Mouse (Mus musculus): ENCODE results near the gene Polr2c. TPM values are rescaled to one million over a fixed set of nuclear protein-coding genes. Genes with fewer than 3 reads are reported as not detected.
"Not testable (repeated sequence)": the region's sequence is repeated elsewhere in the genome, so short reads cannot be mapped to it uniquely, and the experiment has no call there.

The Polr2c gene
- polyA plus RNA-seq, 1 experiment from 2014 or later, result 159 TPM

- WGBS, result 67% methylated on average over 7 of the region's 7 CpGs
- H3K27ac ChIP-seq (ENCODE audit: low read length); H3K4me1 ChIP-seq (ENCODE audit: control insufficient read depth, insufficient read depth, low read length); H3K27me3 ChIP-seq (ENCODE audit: control insufficient read depth, insufficient read depth, low read length); ATAC-seq (ENCODE audit: insufficient number of reproducible peaks, insufficient read depth, low FRiP score, low read depth); H3K4me2 ChIP-seq (replicated peaks; ENCODE audit: low read depth, low read length); H3K9me3 ChIP-seq (ENCODE audit: control insufficient read depth, low read depth, low read length); H3K4me3 ChIP-seq (ENCODE audit: low read depth, low read length); H3K9ac ChIP-seq (replicated peaks; ENCODE audit: low read depth, low read length): not testable (repeated sequence)
- peaks cover 19% of the 10 kb centered on the region for H3K36me3 ChIP-seq (ENCODE audit: control insufficient read depth, insufficient read depth, low read length)
Observed at GRCm38 (mm10) chr8:94833901-94834405, 23.3 kb upstream of the Polr2c start.

- not testable (repeated sequence) for H3K9ac ChIP-seq (replicated peaks; ENCODE audit: low read depth, low read length); H3K4me2 ChIP-seq (replicated peaks; ENCODE audit: low read depth, low read length); H3K27ac ChIP-seq (ENCODE audit: low read length); H3K9me3 ChIP-seq (ENCODE audit: control insufficient read depth, low read depth, low read length); H3K27me3 ChIP-seq (ENCODE audit: control insufficient read depth, insufficient read depth, low read length); H3K4me3 ChIP-seq (ENCODE audit: low read depth, low read length); H3K36me3 ChIP-seq (ENCODE audit: control insufficient read depth, insufficient read depth, low read length); ATAC-seq (ENCODE audit: insufficient number of reproducible peaks, insufficient read depth, low FRiP score, low read depth)
- peaks cover 13% of the 10 kb centered on the region; the same call in 1 of the 2 replicates for H3K4me1 ChIP-seq (ENCODE audit: control insufficient read depth, insufficient read depth, low read length)
- WGBS, result 95% methylated on average over 13 of the region's 13 CpGs
Observed at GRCm38 (mm10) chr8:94835751-94836150, 21.5 kb upstream of the Polr2c start.

GRCm38 (mm10) chr8:94836456-94837240, 20.6 kb upstream of the Polr2c start:
- H3K4me2 ChIP-seq (replicated peaks; ENCODE audit: low read depth, low read length), result peak overlapping the region; percentile 89
- no peaks in the 10 kb centered on the region for H3K9me3 ChIP-seq (ENCODE audit: control insufficient read depth, low read depth, low read length)
- peaks cover 13% of the 10 kb centered on the region; the same call in 1 of the 2 replicates for H3K4me1 ChIP-seq (ENCODE audit: control insufficient read depth, insufficient read depth, low read length)
- H3K27me3 ChIP-seq (ENCODE audit: control insufficient read depth, insufficient read depth, low read length), result no peaks in the 10 kb centered on the region
- ATAC-seq (ENCODE audit: insufficient number of reproducible peaks, insufficient read depth, low FRiP score, low read depth), result no peak
- H3K9ac ChIP-seq (replicated peaks; ENCODE audit: low read depth, low read length), result peak overlapping the region; percentile 94
- peaks cover 5% of the 10 kb centered on the region for H3K36me3 ChIP-seq (ENCODE audit: control insufficient read depth, insufficient read depth, low read length)
- no peak overlapping the region for H3K27ac ChIP-seq (ENCODE audit: low read length)
- 59% methylated on average over 11 of the region's 11 CpGs for WGBS
- H3K4me3 ChIP-seq (ENCODE audit: low read depth, low read length), result peak overlapping the region; percentile 96; the same call in 1 of the 2 replicates

GRCm38 (mm10) chr8:94837662-94838574, 19.3 kb upstream of the Polr2c start, which contains the start of the genes Coq9 and Ciapin1:
TSS of gene Coq9 (plus strand) at chr8:94838321.
TSS of gene Ciapin1 (minus strand) at chr8:94838358.
- Histone ChIP-seq H3K4me1 (ENCODE audit: control insufficient read depth, insufficient read depth, low read length) (peaks cover 13% of the 10 kb centered on the region; the same call in 1 of the 2 replicates), H3K4me3 (ENCODE audit: low read depth, low read length) (peak within 1 kb of the TSS; percentile 96), H3K9me3 (ENCODE audit: control insufficient read depth, low read depth, low read length) (no peaks in the 10 kb centered on the region), H3K36me3 (ENCODE audit: control insufficient read depth, insufficient read depth, low read length) (no peaks in the 10 kb centered on the region), H3K27ac (ENCODE audit: low read length) (peak within 1 kb of the TSS; percentile 85), H3K27me3 (ENCODE audit: control insufficient read depth, insufficient read depth, low read length) (no peaks in the 10 kb centered on the region), H3K4me2 (replicated peaks; ENCODE audit: low read depth, low read length) (peak within 1 kb of the TSS; percentile 89), H3K9ac (replicated peaks; ENCODE audit: low read depth, low read length) (peak within 1 kb of the TSS; percentile 94)
- peak; percentile 97 for ATAC-seq (ENCODE audit: insufficient number of reproducible peaks, insufficient read depth, low FRiP score, low read depth)
- WGBS, result under 1% methylated on average over 74 of the region's 82 CpGs

GRCm38 (mm10) chr8:94838600-94838999, 18.6 kb upstream of the Polr2c start:
- Histone ChIP-seq H3K9ac (replicated peaks; ENCODE audit: low read depth, low read length) (peak overlapping the region; percentile 94), H3K4me3 (ENCODE audit: low read depth, low read length) (peak overlapping the region; percentile 96), H3K27me3 (ENCODE audit: control insufficient read depth, insufficient read depth, low read length) (no peaks in the 10 kb centered on the region), H3K36me3 (ENCODE audit: control insufficient read depth, insufficient read depth, low read length) (no peaks in the 10 kb centered on the region), H3K9me3 (ENCODE audit: control insufficient read depth, low read depth, low read length) (no peaks in the 10 kb centered on the region), H3K27ac (ENCODE audit: low read length) (peak overlapping the region; percentile 85), H3K4me2 (replicated peaks; ENCODE audit: low read depth, low read length) (peak overlapping the region; percentile 69), H3K4me1 (ENCODE audit: control insufficient read depth, insufficient read depth, low read length) (peaks cover 13% of the 10 kb centered on the region; the same call in 1 of the 2 replicates)
- peak; percentile 62; the same call in 1 of the 2 replicates for ATAC-seq (ENCODE audit: insufficient number of reproducible peaks, insufficient read depth, low FRiP score, low read depth)
- WGBS, result under 1% methylated on average over 24 of the region's 24 CpGs

GRCm38 (mm10) chr8:94841183-94841582, 16.1 kb upstream of the Polr2c start:
- no peak for ATAC-seq (ENCODE audit: insufficient number of reproducible peaks, insufficient read depth, low FRiP score, low read depth)
- H3K9me3 ChIP-seq (ENCODE audit: control insufficient read depth, low read depth, low read length), result no peaks in the 10 kb centered on the region
- H3K27me3 ChIP-seq (ENCODE audit: control insufficient read depth, insufficient read depth, low read length), result no peaks in the 10 kb centered on the region
- no peak overlapping the region for H3K9ac ChIP-seq (replicated peaks; ENCODE audit: low read depth, low read length)
- no peak overlapping the region for H3K4me2 ChIP-seq (replicated peaks; ENCODE audit: low read depth, low read length)
- no peak overlapping the region for H3K27ac ChIP-seq (ENCODE audit: low read length)
- WGBS, result 39% methylated on average over 2 of the region's 2 CpGs
- H3K4me1 ChIP-seq (ENCODE audit: control insufficient read depth, insufficient read depth, low read length), result peaks cover 13% of the 10 kb centered on the region; the same call in 1 of the 2 replicates
- H3K36me3 ChIP-seq (ENCODE audit: control insufficient read depth, insufficient read depth, low read length), result peaks cover 15% of the 10 kb centered on the region
- H3K4me3 ChIP-seq (ENCODE audit: low read depth, low read length), result no peak overlapping the region

GRCm38 (mm10) chr8:94850049-94850448, 7.2 kb upstream of the Polr2c start:
- peaks cover 46% of the 10 kb centered on the region for H3K36me3 ChIP-seq (ENCODE audit: control insufficient read depth, insufficient read depth, low read length)
- H3K27me3 ChIP-seq (ENCODE audit: control insufficient read depth, insufficient read depth, low read length), result no peaks in the 10 kb centered on the region
- no peaks in the 10 kb centered on the region for H3K4me1 ChIP-seq (ENCODE audit: control insufficient read depth, insufficient read depth, low read length)

GRCm38 (mm10) chr8:94854761-94855160, 2.5 kb upstream of the Polr2c start:
- H3K4me1 ChIP-seq (ENCODE audit: control insufficient read depth, insufficient read depth, low read length); ATAC-seq (ENCODE audit: insufficient number of reproducible peaks, insufficient read depth, low FRiP score, low read depth); H3K4me3 ChIP-seq (ENCODE audit: low read depth, low read length); H3K27me3 ChIP-seq (ENCODE audit: control insufficient read depth, insufficient read depth, low read length); H3K9me3 ChIP-seq (ENCODE audit: control insufficient read depth, low read depth, low read length); H3K27ac ChIP-seq (ENCODE audit: low read length); H3K9ac ChIP-seq (replicated peaks; ENCODE audit: low read depth, low read length); H3K4me2 ChIP-seq (replicated peaks; ENCODE audit: low read depth, low read length): not testable (repeated sequence)
- 88% methylated on average over 11 of the region's 11 CpGs for WGBS
- peaks cover 34% of the 10 kb centered on the region for H3K36me3 ChIP-seq (ENCODE audit: control insufficient read depth, insufficient read depth, low read length)

More at GRCm38 (mm10) chr8:94850049-94850448, 7.2 kb upstream of the Polr2c start:
- no peak overlapping the region for H3K4me2 ChIP-seq (replicated peaks; ENCODE audit: low read depth, low read length)
- no peak overlapping the region for H3K27ac ChIP-seq (ENCODE audit: low read length)
- H3K9ac ChIP-seq (replicated peaks; ENCODE audit: low read depth, low read length), result no peak overlapping the region
- ATAC-seq (ENCODE audit: insufficient number of reproducible peaks, insufficient read depth, low FRiP score, low read depth), result no peak
- H3K9me3 ChIP-seq (ENCODE audit: control insufficient read depth, low read depth, low read length), result no peaks in the 10 kb centered on the region
- no peak overlapping the region for H3K4me3 ChIP-seq (ENCODE audit: low read depth, low read length)
- 93% methylated on average over 5 of the region's 5 CpGs for WGBS

Measured in stomach, embryonic 14.5 days (tissue).